Mouse (Mus musculus) forebrain, embryonic 11.5 days (tissue): ENCODE data around the gene Gm2564. TPM values are rescaled to one million over a fixed set of nuclear protein-coding genes. Genes with fewer than 3 reads are reported as not detected.
A peak's percentile ranks its signal among the peaks of the same experiment; 100 is the strongest.
"Not testable (repeated sequence)": the region's sequence is repeated elsewhere in the genome, so short reads cannot be mapped to it uniquely, and the experiment has no call there.

ENCODE experiments used
- ATAC-seq: fragments of 200-750 bp; cut with Nextera tagmentation; replicated peaks from 2 replicates; pipeline ENCODE4 v1.8.0; 2017; ENCODE audit warnings: moderate TSS enrichment; ENCODE audit not compliant: low FRiP score
- DNase-seq: peaks from one replicate; pipeline ENCODE4 v3.0.0-alpha.2; 2017; ENCODE audit warnings: low spot score
- H3K27ac ChIP-seq: fragments of 300-500 bp; sonication (generic); 2 replicates; pipeline ENCODE4 v1.5.1; 2014; ENCODE audit warnings: low read depth, low read length
- H3K27me3 ChIP-seq: fragments of 300-500 bp; sonication (generic); 2 replicates; pipeline ENCODE4 v1.6.1; 2014; ENCODE audit warnings: mild to moderate bottlenecking, low read length, mixed read lengths; ENCODE audit not compliant: control insufficient read depth, insufficient read depth
- H3K36me3 ChIP-seq: fragments of 300-500 bp; sonication (generic); 2 replicates; pipeline ENCODE4 v1.6.1; 2014; ENCODE audit warnings: mild to moderate bottlenecking, low read length, moderate library complexity, mixed read lengths; ENCODE audit not compliant: control insufficient read depth, insufficient read depth
- H3K4me1 ChIP-seq: fragments of 300-500 bp; sonication (generic); replicated peaks from 2 replicates; pipeline ENCODE4 v1.6.1; 2014; ENCODE audit warnings: low read length, mixed read lengths; ENCODE audit not compliant: control insufficient read depth, insufficient read depth
- H3K4me2 ChIP-seq: fragments of 300-500 bp; sonication (generic); 2 replicates; pipeline ENCODE4 v1.6.1; 2014; ENCODE audit warnings: low read depth, mild to moderate bottlenecking, low read length, moderate library complexity, mixed read lengths; ENCODE audit not compliant: severe bottlenecking
- H3K4me3 ChIP-seq: fragments of 300-500 bp; sonication (generic); 2 replicates; pipeline ENCODE4 v1.5.1; 2014; ENCODE audit warnings: low read depth, low read length
- H3K9ac ChIP-seq: fragments of 300-500 bp; sonication (generic); 2 replicates; pipeline ENCODE4 v1.6.1; 2014; ENCODE audit warnings: low read length
- H3K9me3 ChIP-seq: fragments of 300-500 bp; sonication (generic); 2 replicates; pipeline ENCODE4 v1.6.1; 2016; ENCODE audit warnings: low read length, mixed read lengths; ENCODE audit not compliant: control insufficient read depth
- WGBS: fragments of 180-500 bp; shearing (Covaris S2); extraction: QIAGEN DNeasy Blood & Tissue Kit; methylation state at CpG from one replicate; pipeline ENCODE4 v1.1.7; 2014; 5-methylcytosine and 5-hydroxymethylcytosine counted together
- polyA plus RNA-seq: library from polyadenylated mRNA; unstranded; fragments of >200 nt; fragmentation: Nextera tagmentation; extraction: Ambion mirVana; gene quantifications from 2 replicates; pipeline ENCODE4 v1.2.1, GENCODE M21; 2014

Gm2564 gene
- polyA plus RNA-seq = not detected in 2 replicates

DNA sequence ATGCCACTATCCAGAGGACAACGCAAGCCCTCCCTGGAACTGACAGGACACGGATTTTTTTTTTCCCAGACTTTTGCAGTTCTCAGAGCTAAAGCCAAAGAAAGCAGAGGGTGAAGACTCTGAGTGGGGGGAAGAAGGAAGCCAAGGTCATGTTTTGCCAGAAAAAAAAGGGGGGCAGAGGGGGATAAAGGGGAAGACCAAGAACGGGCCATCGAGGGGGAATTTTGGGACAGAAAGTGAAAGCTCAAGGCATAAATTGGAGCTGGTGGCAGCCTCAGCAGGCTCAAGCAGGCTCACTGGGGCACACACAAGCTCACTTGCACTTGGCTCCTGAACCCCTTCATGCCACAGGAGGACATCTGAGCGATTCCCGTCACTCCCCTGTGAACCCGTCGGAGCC lies at the start of gene Gm2564:
Gm2564 (plus strand) TSS at position 301 of the 400 bp plus-strand sequence.
- no CpG with 5 or more reads among the region's 8 CpGs for WGBS
- not testable (repeated sequence) for H3K9me3 ChIP-seq, H3K27me3 ChIP-seq, H3K4me2 ChIP-seq, H3K27ac ChIP-seq, H3K36me3 ChIP-seq, DNase-seq, ATAC-seq, H3K9ac ChIP-seq, H3K4me1 ChIP-seq, H3K4me3 ChIP-seq

DNA sequence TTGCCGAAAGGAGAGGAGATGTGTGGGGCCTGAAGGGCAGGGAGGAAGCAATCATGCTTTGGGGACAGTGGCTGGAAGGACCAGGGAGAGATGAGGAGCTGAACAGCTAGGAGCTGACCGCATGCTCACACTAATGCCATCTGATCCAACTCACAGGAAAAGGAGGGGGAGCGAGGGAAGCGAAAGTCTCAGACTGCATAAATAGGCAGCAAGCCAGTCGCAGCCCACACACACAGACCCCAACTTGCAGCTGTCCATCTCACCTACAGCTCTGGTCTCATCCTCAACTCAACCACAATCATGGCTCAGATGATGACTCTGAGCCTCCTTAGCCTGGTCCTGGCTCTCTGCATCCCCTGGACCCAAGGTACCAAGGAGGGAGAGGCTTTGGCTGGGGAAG lies 17.6 kb upstream of the Gm2564 start, which contains the start of gene Gm10591:
Gm10591 (plus strand) TSS at position 301 of the 400 bp plus-strand sequence.
- H3K36me3 ChIP-seq, H3K4me3 ChIP-seq, H3K9me3 ChIP-seq, H3K4me2 ChIP-seq, H3K4me1 ChIP-seq, H3K27ac ChIP-seq, ATAC-seq, H3K9ac ChIP-seq, H3K27me3 ChIP-seq, DNase-seq: not testable (repeated sequence)
- WGBS = no CpG with 5 or more reads among the region's 5 CpGs

DNA sequence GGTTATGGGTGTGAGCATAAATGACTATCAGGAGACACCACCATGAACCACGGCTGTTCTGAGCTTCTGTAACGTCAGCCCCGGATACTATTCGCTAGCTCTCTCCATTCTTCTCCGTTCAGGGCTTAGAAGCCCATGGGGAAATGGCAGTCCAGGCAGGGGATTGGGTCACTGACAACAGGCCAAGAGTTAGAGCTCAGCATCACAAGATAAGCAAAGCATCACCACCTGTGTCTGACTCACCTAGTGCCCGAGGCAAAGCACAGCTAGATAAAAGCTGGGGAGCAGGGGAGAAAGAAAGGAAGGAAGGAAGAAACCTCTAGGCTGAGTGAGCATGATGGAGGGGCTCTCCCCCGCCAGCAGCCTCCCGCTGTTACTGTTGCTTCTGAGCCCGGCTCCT lies 25.4 kb downstream of the Gm2564 start, which contains the start of gene Ccl27b:
Ccl27b (plus strand) TSS at position 301 of the 400 bp plus-strand sequence.
- not testable (repeated sequence) for H3K4me3 ChIP-seq, H3K4me2 ChIP-seq, H3K9ac ChIP-seq, DNase-seq, H3K36me3 ChIP-seq, H3K27me3 ChIP-seq, ATAC-seq, H3K27ac ChIP-seq, H3K9me3 ChIP-seq, H3K4me1 ChIP-seq
- no CpG with 5 or more reads among the region's 9 CpGs for WGBS

DNA sequence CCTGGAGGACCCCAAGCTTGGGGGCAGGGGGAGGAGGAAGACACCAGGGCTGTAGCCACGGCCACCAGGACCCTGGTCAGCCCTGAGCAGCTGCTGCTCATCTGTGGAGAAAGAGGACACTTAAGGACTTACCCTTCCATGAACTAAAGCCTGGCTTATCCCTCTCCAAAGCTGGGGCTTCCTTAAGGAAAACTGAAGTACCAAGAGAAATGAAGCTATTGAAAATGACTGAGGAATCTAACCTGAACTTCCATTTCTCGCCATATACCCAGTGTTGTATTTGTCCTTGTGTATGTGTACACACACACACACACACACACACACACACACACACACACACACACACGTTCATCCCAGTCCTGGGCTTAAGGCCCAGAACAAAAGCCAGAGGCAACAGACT lies 32.3 kb downstream of the Gm2564 start, which contains the start of gene Il11ra2:
Il11ra2 (minus strand) TSS at position 101 of the 400 bp plus-strand sequence.
- not testable (repeated sequence) for H3K9me3 ChIP-seq, H3K4me2 ChIP-seq, H3K9ac ChIP-seq, DNase-seq, H3K36me3 ChIP-seq, H3K27me3 ChIP-seq, H3K4me3 ChIP-seq, H3K27ac ChIP-seq, H3K4me1 ChIP-seq, ATAC-seq
- WGBS = no CpG with 5 or more reads among the region's 3 CpGs

DNA sequence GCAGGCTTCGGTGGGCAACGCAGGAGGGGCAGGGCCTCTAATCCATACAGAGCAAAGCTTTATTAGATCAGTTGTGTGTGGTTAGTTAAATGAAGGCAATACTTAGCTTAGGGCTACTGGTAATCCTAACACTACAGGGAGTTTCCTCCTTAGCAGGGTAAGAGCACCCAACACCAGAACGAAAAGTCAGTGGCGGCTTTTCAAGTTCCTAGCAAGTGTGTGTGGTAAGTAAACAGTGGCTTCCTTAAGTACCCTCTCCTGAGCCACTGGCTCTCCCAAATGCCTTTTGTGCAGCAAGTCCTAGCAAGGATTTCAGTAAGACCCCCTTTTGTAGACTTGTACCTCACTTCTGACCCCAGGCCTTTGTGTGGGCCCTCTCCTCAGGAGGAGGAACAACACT lies 45.9 kb downstream of the Gm2564 start:
- H3K4me3 ChIP-seq, DNase-seq, H3K27ac ChIP-seq, H3K27me3 ChIP-seq, H3K9ac ChIP-seq, H3K9me3 ChIP-seq, H3K4me2 ChIP-seq, H3K4me1 ChIP-seq, ATAC-seq, H3K36me3 ChIP-seq: not testable (repeated sequence)
- WGBS = no CpG with 5 or more reads among the region's 4 CpGs

DNA sequence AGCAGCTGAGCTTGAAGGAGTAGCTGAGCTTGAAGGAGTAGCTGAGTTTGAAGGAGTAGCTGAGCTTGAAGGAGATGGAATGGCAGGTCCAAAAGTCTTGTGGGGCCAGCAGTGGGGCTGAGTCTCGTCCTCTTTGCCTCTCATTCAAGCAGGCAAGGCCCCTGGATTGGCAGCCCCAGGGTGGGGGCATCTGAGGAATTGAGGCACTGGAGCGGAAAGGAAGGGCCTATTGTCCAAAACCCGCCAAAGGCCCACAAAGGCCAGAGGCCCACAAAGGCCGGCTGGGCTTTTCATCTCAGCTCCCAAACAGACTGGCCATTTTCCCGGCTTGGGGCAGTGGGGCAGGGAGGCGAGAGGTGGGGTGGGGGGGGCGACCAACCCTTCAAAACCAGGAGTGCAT lies 49.8 kb downstream of the Gm2564 start:
- ATAC-seq = peak; percentile 55
- H3K27ac ChIP-seq, DNase-seq, H3K4me1 ChIP-seq, H3K36me3 ChIP-seq, H3K9ac ChIP-seq, H3K9me3 ChIP-seq, H3K27me3 ChIP-seq, H3K4me3 ChIP-seq, H3K4me2 ChIP-seq: not testable (repeated sequence)
- no CpG with 5 or more reads among the region's 7 CpGs for WGBS

DNA sequence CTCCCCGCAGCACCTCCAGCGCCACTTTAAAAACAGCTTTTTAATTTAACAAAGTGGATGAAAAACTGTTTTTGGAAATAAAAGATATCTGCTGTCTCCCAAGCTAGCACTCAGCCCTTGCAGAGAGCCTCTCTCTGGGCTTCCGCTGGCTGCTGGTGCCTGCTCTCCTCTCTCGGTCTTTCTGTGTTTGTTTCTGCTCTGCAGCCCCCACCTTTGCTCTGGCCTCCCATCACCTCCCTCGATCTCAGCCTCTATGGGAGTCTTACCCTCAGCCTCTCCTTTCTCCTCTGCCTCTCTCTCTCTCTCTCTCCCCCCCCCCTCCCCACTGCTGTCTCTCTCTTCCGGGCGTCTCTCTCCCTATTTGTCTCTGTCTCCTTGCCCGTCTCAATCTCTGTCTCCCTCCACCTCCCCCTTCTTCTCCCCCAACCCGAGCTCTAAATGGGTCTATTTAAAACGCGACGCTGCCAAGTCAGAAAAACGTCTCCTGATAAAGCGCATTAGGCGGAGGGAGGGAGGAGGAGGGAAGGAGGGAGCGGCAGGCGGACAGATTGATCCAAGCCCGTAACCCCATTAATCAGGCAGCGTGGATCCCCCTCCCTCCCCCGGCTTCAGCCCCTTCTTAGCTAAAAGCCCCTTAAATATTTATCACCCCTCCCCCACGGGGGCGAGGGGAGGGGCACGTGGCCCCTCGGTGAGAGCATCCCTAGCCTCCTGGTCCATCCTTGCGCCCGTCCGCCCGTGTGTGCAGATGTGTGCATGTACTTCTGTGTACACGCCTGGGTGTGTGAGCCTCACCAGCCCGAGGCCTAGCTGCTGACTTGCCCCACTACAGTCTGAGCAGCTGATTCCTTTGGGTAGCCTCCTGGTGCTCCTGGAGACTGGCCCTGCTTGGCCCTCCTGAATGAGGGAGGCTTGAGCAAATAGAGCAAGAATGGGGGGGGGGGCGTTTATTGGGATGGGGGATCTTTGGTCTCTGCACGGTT lies 51.1 kb downstream of the Gm2564 start:
- ATAC-seq = peak; percentile 74
- WGBS = no CpG with 5 or more reads among the region's 32 CpGs
- H3K4me2 ChIP-seq = not testable (repeated sequence)

More for the DNA sequence above, 51.1 kb downstream of the Gm2564 start:
- H3K4me3 ChIP-seq, DNase-seq, H3K9ac ChIP-seq, H3K4me1 ChIP-seq, H3K36me3 ChIP-seq, H3K9me3 ChIP-seq, H3K27me3 ChIP-seq, H3K27ac ChIP-seq: not testable (repeated sequence)
